Mouse (Mus musculus) B cell, adult (primary cell): ENCODE data around the gene Cpxcr1. TPM values are rescaled to one million over a fixed set of nuclear protein-coding genes. Genes with fewer than 3 reads are reported as not detected.

Experiments
- total RNA-seq: library from RNA; stranded (reverse); gene quantifications from 4 replicates; pipeline ENCODE4 v1.2.4, GENCODE M21; 2023; ENCODE audit not compliant: inconsistent age

Cpxcr1 gene
- total RNA-seq, result not detected in 4 replicates

GRCm38 (mm10) chrX:116448644-116449043, at the start of gene Cpxcr1:
TSS of gene Cpxcr1 (plus strand) at chrX:116448944.

Other genes with a start within 250 kb of the Cpxcr1 start
- not detected in 4 replicates for gene H2afb2, start 232.2 kb downstream of the Cpxcr1 start, total RNA-seq